Mouse (Mus musculus) left cerebral cortex, postnatal 4 days (tissue): ENCODE data around the gene Pspn. TPM values are rescaled to one million over a fixed set of nuclear protein-coding genes. Genes with fewer than 3 reads are reported as not detected.
A peak's percentile ranks its signal among the peaks of the same experiment; 100 is the strongest.

Experiments
- DNase-seq: peaks from one replicate; pipeline ENCODE4 v3.0.0-alpha.2; 2022
- intact Hi-C: fragments of 180-260 bp; cut with DNase I; formaldehyde crosslinking; loops from one replicate; pipeline ENCODE4 v1.15.1; 2025
- total RNA-seq, 2 experiments: library from RNA; stranded (reverse); gene quantifications; 2 replicates each; pipeline ENCODE4 v1.2.3; 2021

Gene Pspn
- total RNA-seq, 2 experiments from 2014 or later, result not detected

DNA sequence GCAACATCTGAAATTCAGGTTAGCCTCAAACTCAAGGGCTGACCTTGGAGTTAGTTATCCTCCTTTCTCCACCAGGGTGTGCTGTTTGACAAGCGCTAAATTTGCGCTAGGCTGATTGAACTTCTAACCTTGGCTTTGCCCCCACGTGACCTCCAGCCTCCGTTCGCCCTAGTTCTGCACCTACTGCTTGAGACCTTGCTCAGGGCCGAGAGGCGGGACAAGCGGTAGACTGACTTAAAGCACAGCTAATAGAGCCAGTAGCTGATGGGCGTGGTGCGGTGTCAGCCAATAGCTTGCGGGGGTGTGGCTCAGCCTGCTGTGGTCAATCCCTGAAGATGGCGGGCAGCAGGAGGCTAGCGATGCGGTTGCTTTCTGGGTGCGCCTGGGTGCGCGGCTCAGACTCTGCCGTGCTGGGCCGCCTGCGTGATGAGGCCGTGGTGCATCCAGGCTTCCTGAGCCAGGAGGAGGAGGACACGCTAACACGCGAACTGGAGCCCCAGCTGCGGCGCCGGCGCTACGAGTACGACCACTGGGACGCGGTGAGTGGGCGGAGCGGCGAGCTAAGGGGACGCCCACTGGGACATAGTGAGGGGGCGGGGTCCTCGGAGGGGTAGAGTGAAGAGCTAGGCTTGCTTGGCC lies 2.7 kb downstream of the Pspn start, which contains the start of gene Alkbh7:
Alkbh7 (plus strand) TSS at position 311 of the 639 bp plus-strand sequence.
- DNase-seq, result peak; percentile 93
- intact Hi-C loops, result no loop called here

DNA sequence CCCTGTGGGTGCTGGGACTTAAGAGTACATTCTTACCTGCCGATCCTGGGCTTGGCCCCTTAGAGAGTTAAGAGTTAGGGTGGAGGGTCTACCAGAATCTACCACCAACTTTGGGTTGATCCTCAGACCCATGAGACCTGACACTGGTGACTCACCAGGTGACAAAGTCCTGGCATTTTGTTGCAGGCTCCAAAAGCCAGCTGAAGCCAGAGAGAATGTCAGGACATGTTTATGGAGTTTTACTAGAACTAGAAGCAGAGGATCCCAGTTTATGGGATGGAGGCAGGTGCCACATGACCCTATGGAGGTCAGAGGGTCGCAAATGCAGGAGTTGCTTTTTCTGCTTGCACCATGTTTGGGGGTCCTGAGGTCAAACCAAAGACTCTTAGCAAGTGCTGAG lies 3.3 kb downstream of the Pspn start:
- DNase-seq, result no peak
- intact Hi-C loops, result no loop called here

DNA sequence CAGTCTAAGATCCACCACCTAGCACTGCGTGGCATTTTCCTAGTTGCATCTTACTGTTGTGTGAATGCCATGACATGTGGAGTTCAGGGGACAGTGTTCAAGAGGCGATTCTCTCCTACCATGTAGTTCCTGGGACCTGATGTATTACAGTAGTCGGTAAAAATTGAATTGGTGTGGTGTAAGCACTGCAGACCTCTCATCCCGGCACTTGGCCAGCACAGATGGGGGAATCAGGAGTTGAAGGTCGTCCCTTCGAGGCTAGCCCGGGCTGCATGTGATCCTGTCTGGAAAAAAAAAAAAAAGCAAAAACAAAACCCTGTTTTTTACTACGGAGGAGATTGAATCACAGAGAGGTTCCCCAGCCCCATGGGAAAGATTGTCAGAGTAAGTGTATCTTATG lies 4.8 kb downstream of the Pspn start:
- DNase-seq, result no peak
- intact Hi-C loops, result no loop called here

GRCm38 (mm10) chr17:56990966-56991365 lies 8.9 kb downstream of the Pspn start:
- intact Hi-C loops, result no loop called here
- no peak for DNase-seq

GRCm38 (mm10) chr17:56990115-56990746 lies 9.6 kb downstream of the Pspn start, which contains the start of gene Clpp:
Gene Clpp (plus strand): TSS chr17:56990305.
- intact Hi-C loops, result no loop called here
- peak; percentile 94 for DNase-seq

DNA sequence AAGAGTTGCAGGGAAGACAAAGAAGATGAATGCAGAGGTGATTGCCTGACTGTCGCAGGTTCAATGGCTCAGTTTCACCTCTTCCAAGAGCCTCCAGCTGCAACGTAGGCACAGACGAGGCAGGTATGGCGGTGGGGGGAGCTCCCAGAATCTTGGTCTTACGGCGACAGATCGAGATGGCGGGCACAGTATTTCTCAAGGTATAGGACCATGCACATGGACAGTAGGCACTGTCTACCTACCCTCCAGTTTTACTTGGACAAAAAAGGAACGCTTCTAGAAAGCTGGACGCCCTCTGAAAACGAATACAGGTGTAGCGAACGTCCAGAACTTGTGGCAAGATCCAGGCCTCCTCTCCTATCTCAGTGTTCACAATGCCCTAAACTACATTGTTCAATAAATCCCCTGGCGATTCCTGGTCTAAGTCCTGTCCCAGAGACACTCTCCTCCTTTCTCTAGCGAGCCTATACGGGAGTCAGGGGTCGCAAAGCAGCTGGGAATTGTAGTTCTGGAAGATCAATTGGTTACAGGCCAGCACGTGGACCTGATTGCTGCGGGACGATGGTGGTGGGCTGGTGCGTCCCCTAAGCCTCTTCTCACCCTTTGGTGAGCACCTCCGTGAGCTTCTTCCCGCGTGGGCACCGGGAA lies 10.2 kb downstream of the Pspn start:
- peak; percentile 80 for DNase-seq
- intact Hi-C loops, result no loop called here

GRCm38 (mm10) chr17:56988921-56989430 lies 10.8 kb downstream of the Pspn start:
- no peak for DNase-seq
- intact Hi-C loops, result no loop called here

- intact Hi-C loops, result no loop called here
- DNase-seq, result no peak
Observed at GRCm38 (mm10) chr17:56988441-56988840, 11.4 kb downstream of the Pspn start.

- DNase-seq, result no peak
- intact Hi-C loops, result no loop called here
Observed at GRCm38 (mm10) chr17:56986105-56986805, 13.6 kb downstream of the Pspn start.

- intact Hi-C loops, result no loop called here
Observed at GRCm38 (mm10) chr17:56985656-56986055, 14.2 kb downstream of the Pspn start.

DNA sequence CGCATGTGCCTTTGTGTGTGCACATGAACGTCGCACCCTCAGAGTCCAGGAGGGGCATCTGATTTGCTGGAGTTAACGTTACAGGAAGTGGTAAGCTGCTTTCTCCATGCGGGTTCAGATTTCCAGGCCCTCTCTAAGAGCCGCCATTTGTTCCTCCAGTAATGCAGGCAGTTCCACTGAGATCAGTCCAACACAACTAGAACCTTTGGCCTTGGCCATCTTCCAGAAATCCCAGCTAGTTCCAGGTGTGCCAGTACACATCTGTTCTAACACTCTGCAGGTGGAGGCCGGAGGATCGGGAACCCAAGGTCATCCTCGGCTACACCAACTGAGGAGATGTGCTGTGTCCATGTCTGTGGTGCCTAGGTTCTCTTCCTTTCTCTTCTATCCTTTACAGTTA lies 14.9 kb downstream of the Pspn start:
- DNase-seq, result no peak
- intact Hi-C loops, result no loop called here

More at GRCm38 (mm10) chr17:56985656-56986055, 14.2 kb downstream of the Pspn start:
- no peak for DNase-seq

GRCm38 (mm10) chr17:56982013-56982412 lies 17.8 kb downstream of the Pspn start, which contains the start of gene Acer1:
Gene Acer1 (minus strand): TSS chr17:56982126.
- intact Hi-C loops, result no loop called here
- DNase-seq, result no peak

- intact Hi-C loops, result no loop called here
- DNase-seq, result no peak
Observed at GRCm38 (mm10) chr17:56981049-56981448, 18.8 kb downstream of the Pspn start.

- DNase-seq, result no peak
- intact Hi-C loops, result no loop called here
Observed at GRCm38 (mm10) chr17:56979524-56979923, 20.3 kb downstream of the Pspn start.

DNA sequence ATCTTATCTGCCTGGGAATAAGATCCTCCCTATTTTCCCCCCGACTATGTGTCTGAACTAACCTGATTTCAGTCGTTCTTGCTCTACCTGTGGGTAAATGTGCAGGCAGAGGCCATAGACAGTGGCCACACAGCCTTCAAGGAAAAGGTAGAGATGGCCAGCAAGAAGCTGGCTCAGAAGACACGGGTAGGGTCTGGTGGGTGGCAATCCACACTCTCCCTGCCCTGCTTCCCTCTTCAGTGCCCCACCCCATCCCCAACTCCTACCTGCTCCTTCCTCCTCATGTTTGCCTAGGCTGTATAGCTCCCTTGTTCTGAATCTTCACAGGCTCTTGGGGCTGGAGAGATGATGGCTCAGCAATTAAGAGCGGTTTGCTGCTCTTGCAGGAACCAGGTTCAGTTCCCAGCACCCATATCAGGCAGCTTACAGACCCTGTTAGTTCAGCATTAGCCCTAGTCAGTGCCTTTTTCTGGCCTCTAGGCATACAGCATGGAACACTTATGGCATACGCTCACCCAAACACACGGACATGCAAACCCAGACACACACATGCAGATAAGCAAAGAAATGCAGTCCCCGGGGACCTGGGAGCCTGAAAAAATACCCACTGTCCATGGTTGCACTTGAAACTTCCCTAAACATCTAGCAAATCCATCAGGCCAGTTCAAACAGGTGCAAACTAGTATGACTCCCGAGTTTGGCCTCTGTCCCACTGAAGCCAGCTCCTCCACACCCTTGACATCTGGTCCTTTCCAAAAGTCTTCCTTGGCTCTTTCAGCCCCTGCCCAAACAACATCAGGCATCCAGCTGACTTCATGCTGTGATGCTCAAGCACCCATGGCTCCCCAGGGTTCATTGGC lies 23.1 kb downstream of the Pspn start:
- intact Hi-C loops, result no loop called here
- DNase-seq, result no peak

- intact Hi-C loops, result no loop called here
- DNase-seq, result no peak
Observed at GRCm38 (mm10) chr17:56975391-56975790, 24.4 kb downstream of the Pspn start.

DNA sequence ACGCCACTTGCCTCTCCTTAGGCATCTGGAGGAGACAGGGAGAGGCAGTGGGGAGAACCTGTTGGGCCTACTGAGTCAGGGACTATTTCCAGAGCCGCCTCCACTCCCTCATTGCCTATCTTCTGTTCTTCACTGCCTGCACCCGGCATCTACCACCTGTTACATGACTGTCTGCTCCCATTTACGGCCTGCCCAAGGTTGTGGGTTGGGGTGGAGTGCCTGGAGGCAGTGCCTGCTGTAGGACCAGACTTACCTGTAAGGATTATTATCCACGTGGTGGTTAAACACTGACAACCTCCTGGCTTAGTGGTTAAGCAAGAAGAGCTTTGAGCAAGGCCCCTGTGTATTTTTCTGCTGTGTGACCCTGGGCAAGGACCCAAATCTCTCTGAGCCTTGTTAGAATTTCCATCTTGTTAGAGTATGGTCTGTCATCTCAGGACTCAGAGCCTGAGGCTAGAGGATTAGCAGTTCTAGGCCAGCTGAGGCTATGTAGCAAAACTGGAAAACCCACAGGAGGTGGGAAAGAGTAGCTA lies 25.0 kb downstream of the Pspn start:
- intact Hi-C loops, result no loop called here
- no peak for DNase-seq

DNA sequence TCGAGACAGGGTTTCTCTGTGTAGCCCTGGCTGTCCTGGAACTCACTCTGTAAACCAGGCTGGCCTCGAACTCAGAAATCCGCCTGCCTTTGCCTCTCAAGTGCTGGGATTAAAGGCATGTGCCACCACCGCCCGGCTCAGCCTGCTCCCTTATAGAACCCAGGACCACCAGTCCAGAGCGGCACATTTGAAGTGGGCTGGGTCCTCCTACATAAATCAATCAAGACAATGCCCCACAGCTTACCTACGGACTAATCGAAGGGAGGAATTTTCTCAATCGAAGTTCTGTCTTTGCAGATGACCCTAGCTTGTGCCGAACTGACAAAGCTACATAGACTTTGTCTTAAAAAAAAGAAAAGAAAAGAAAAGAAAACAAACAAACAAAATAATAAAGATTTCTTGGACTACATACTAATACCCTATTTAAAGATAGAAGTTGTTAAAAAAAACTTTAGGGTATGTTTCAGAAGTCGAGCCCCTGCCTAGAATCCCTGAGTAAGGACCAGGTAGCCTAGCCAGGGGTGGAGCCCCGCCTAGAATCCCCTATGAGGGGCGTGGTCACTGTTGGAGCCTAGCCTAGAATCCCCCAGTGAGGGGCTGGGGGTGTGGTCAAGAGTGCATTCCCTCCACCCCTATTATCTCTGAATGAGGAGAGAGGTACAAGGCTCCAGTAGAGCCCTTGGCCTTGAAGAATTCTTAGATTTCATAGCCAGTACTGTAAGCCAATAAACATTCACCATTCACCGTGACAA lies 25.7 kb downstream of the Pspn start:
- intact Hi-C loops, result no loop called here
- no peak for DNase-seq

GRCm38 (mm10) chr17:56970081-56970480 lies 29.7 kb downstream of the Pspn start:
- no peak for DNase-seq

More at GRCm38 (mm10) chr17:56970081-56970480, 29.7 kb downstream of the Pspn start:
- intact Hi-C loops, result no loop called here
